Mouse (Mus musculus): ENCODE results near the gene Wdr81. TPM values are rescaled to one million over a fixed set of nuclear protein-coding genes. Genes with fewer than 3 reads are reported as not detected.

Wdr81 gene
- polyA plus RNA-seq, 1 experiment, result 52.1 TPM

DNA sequence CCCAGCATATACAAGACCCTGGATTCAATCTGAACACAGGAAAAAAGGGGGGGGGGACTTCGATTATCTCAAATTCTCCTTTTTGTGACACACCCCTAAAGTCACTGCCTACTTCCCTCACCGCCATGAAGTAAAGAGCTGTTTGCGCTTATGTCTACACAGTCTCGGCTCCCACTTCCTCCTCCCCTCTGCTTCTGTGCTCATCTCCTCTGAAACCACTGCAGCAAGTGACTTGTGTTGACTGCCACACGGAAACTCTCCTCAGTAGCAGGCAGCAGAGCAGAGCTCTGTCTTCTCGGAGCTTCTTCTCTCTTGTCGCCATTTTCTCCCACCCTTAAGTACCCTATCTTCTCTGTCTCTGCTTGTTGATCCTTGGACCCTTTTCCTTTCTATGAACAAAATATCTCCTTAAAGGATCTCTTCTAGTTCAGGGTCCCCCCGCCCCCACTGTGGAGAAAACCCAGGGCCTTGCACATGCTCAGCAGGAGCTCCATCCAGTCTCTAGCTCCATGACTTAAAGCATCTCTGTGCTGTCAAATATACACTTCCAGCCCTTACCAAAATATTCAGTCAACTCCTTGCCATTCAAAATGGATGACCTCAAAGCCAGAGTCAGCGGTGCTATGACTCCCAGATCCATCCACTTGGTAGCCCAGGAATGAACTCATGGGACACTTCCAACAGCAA lies 25.4 kb downstream of the Wdr81 start:
- no peak overlapping the region for H3K4me3 ChIP-seq (ENCODE audit: control insufficient read depth, insufficient read depth, low read length)
- WGBS, result 24% methylated on average over 9 of the region's 9 CpGs
- H3K27ac ChIP-seq (ENCODE audit: control insufficient read depth, insufficient read depth, low read length), result peak overlapping the region; percentile 89
- TF ChIP-seq POLR2A (IDR thresholded peaks at IDR 0.05; ENCODE audit: control insufficient read depth, extremely low read depth, insufficient read depth, low read length, poor library complexity) (peak; percentile 53; the same call in 1 of the 2 replicates), CTCF (IDR thresholded peaks at IDR 0.05; ENCODE audit: borderline replicate concordance, control insufficient read depth, extremely low read depth, insufficient read depth, low read length, poor library complexity) (no peak)
- no peaks in the 10 kb centered on the region for H3K36me3 ChIP-seq (ENCODE audit: control insufficient read depth, insufficient read depth, low read length)
- H3K4me1 ChIP-seq (replicated peaks; ENCODE audit: control insufficient read depth, insufficient read depth, low read length), result peaks cover 12% of the 10 kb centered on the region
- no peaks in the 10 kb centered on the region for H3K27me3 ChIP-seq (ENCODE audit: control insufficient read depth, insufficient read depth, low read length)
- DNase-seq, result peak; percentile 63

DNA sequence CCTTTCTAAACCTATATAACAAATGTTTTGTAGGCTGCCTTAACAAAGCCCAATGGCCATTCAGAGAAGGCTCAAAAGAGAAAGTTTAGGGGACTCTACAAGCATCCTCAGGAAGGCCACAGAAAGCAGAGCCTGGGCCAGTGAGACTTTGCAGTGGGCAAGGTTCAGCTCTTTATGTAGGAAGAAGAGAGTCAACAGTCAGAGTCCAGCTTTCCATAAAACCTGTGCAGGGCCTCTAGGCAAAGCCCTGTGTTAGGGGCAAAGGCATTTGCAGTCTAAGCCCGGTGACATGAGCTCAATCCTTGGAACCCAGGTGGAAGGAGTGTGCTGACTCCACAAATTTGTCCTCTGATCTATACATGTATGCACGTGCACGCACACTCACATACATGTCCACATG lies 30.1 kb downstream of the Wdr81 start:
- TF ChIP-seq CTCF (IDR thresholded peaks at IDR 0.05; ENCODE audit: borderline replicate concordance, control insufficient read depth, extremely low read depth, insufficient read depth, low read length, poor library complexity), result no peak
- TF ChIP-seq POLR2A (IDR thresholded peaks at IDR 0.05; ENCODE audit: control insufficient read depth, extremely low read depth, insufficient read depth, low read length, poor library complexity), result no peak
- Histone ChIP-seq H3K36me3 (ENCODE audit: control insufficient read depth, insufficient read depth, low read length) (no peaks in the 10 kb centered on the region), H3K4me1 (replicated peaks; ENCODE audit: control insufficient read depth, insufficient read depth, low read length) (peaks cover 8% of the 10 kb centered on the region), H3K27me3 (ENCODE audit: control insufficient read depth, insufficient read depth, low read length) (no peaks in the 10 kb centered on the region), H3K4me3 (ENCODE audit: control insufficient read depth, insufficient read depth, low read length) (no peak overlapping the region), H3K27ac (ENCODE audit: control insufficient read depth, insufficient read depth, low read length) (no peak overlapping the region)
- DNase-seq, result no peak
- 99% methylated on average over 3 of the region's 3 CpGs for WGBS

DNA sequence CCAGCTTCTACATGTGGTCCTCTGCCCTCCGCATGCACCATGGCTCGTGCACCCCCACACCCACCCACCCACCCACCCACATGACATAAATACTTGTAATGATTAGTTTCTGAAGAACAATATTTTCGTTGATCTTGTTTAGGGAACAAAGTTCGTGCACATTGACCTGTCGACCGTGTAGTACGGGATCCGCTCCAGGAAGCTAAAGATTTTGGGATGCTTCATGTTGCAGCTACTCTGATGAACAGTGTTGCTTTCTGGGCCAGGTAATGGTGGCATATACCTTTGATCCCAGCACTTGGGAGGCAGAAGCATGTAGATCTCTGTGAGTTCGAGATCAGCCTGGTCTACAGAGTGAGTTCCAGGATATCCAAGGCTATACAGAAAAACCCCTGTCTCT lies 30.5 kb downstream of the Wdr81 start:
- DNase-seq, result no peak
- H3K27ac ChIP-seq (ENCODE audit: control insufficient read depth, insufficient read depth, low read length), result no peak overlapping the region
- TF ChIP-seq CTCF (IDR thresholded peaks at IDR 0.05; ENCODE audit: borderline replicate concordance, control insufficient read depth, extremely low read depth, insufficient read depth, low read length, poor library complexity) (no peak), POLR2A (IDR thresholded peaks at IDR 0.05; ENCODE audit: control insufficient read depth, extremely low read depth, insufficient read depth, low read length, poor library complexity) (no peak)
- peaks cover 5% of the 10 kb centered on the region for H3K4me1 ChIP-seq (replicated peaks; ENCODE audit: control insufficient read depth, insufficient read depth, low read length)
- no peaks in the 10 kb centered on the region for H3K36me3 ChIP-seq (ENCODE audit: control insufficient read depth, insufficient read depth, low read length)
- 96% methylated on average over 9 of the region's 9 CpGs for WGBS
- H3K4me3 ChIP-seq (ENCODE audit: control insufficient read depth, insufficient read depth, low read length), result no peak overlapping the region
- no peaks in the 10 kb centered on the region for H3K27me3 ChIP-seq (ENCODE audit: control insufficient read depth, insufficient read depth, low read length)

DNA sequence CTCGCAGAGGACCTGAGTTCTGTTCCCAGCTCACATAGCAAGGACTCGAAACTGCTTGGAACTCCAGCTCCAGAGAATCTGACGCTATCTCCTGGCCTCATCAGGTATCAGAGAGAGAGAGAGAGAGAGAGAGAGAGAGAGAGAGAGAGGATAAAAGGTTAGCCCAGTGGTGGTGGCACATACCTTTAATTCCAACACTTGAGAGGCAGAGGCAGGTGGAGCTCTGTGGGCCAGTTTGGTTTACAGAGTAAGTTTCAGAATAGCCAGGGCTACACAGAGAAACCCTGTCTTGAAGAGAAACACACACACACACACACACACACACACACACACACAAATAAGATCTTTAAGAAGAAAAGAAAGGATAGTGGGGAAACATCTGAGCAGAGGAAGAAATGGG lies 31.4 kb downstream of the Wdr81 start:
- no peak for TF ChIP-seq CTCF (IDR thresholded peaks at IDR 0.05; ENCODE audit: borderline replicate concordance, control insufficient read depth, extremely low read depth, insufficient read depth, low read length, poor library complexity)
- no peak for TF ChIP-seq POLR2A (IDR thresholded peaks at IDR 0.05; ENCODE audit: control insufficient read depth, extremely low read depth, insufficient read depth, low read length, poor library complexity)
- Histone ChIP-seq H3K27me3 (ENCODE audit: control insufficient read depth, insufficient read depth, low read length) (no peaks in the 10 kb centered on the region), H3K4me3 (ENCODE audit: control insufficient read depth, insufficient read depth, low read length) (no peak overlapping the region), H3K36me3 (ENCODE audit: control insufficient read depth, insufficient read depth, low read length) (no peaks in the 10 kb centered on the region), H3K4me1 (replicated peaks; ENCODE audit: control insufficient read depth, insufficient read depth, low read length) (no peaks in the 10 kb centered on the region; the same call in 1 of the 2 replicates), H3K27ac (ENCODE audit: control insufficient read depth, insufficient read depth, low read length) (no peak overlapping the region)
- DNase-seq, result no peak
- 98% methylated on average over 3 of the region's 3 CpGs for WGBS

DNA sequence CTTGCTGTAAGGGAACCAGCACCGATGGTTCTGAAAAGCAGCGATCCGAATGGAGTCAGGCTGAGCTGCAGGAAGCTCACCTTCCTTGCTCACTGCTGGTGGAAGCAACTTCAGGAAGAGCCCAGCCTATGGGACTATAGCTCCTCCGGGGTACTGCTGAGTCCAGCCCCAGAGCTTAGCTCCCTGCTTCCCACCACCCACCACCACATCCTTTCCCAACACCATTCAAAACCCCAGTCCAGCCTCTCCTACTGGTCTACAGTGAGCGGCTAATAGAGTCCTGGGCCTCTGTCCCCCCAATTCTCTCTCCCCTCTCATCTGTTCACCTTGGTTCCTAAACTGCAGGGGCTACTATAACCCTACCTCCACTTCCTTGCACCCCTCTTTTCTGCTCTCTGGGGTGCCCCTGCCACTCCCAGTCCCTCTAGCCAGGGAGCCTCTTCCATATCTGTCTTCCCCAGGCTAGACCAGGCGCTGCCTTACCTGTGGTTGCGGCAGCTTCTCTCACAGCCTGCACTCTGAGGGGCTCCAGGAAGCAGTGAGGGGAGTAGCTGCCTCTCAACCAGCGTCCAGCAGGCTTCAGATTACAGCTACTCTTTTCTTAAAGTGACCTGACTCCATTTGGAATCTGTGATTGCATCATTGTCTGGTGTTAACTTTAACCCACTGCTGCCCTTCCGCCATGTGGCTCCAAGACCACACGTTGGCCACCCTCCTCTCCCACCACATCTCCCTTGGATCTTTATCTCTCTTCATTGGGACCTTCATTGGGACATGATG lies 32.3 kb downstream of the Wdr81 start, which contains the start of gene Serpinf1:
TSS of gene Serpinf1 (minus strand) at position 689 of the 780 bp plus-strand sequence.
- TF ChIP-seq CTCF (IDR thresholded peaks at IDR 0.05; ENCODE audit: borderline replicate concordance, control insufficient read depth, extremely low read depth, insufficient read depth, low read length, poor library complexity) (no peak), POLR2A (IDR thresholded peaks at IDR 0.05; ENCODE audit: control insufficient read depth, extremely low read depth, insufficient read depth, low read length, poor library complexity) (no peak)
- 72% methylated on average over 10 of the region's 10 CpGs for WGBS
- Histone ChIP-seq H3K27ac (ENCODE audit: control insufficient read depth, insufficient read depth, low read length) (no peak within 1 kb of the TSS), H3K4me1 (replicated peaks; ENCODE audit: control insufficient read depth, insufficient read depth, low read length) (no peaks in the 10 kb centered on the region; the same call in 1 of the 2 replicates), H3K27me3 (ENCODE audit: control insufficient read depth, insufficient read depth, low read length) (no peaks in the 10 kb centered on the region), H3K4me3 (ENCODE audit: control insufficient read depth, insufficient read depth, low read length) (no peak within 1 kb of the TSS), H3K36me3 (ENCODE audit: control insufficient read depth, insufficient read depth, low read length) (no peaks in the 10 kb centered on the region)
- DNase-seq, result no peak

DNA sequence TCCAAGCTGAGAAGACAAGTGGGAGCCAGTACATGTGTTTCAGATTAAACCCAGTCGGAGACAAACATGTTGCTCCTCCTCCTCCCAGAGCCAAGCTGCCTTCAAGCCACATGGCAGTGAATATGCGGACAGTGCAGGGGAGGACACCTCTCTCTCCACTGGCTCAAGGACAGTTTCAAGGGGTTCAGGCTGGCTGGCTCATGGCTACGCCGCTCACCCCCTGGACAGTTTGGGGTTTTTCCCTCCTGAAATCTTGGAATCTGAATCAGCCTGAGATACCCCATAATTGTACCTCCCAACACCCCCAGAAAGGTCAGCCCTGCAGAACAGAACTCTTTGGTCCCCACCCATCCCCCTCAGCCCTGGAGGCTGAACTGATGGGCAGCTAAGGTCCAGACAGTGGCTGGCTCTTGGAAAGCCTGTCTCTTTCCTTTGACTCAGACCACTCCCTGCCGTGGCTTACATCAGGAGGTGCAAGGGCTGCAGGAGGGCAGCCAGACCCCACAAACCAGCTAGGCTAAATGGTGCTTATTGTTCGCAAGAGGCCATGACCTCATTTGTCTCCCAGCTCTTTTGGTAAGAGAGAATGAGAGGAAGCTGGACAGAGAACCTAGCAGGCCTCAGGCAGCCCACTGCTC lies 33.0 kb downstream of the Wdr81 start:
- H3K27me3 ChIP-seq (ENCODE audit: control insufficient read depth, insufficient read depth, low read length), result no peaks in the 10 kb centered on the region
- WGBS, result 91% methylated on average over 6 of the region's 6 CpGs
- no peak for TF ChIP-seq POLR2A (IDR thresholded peaks at IDR 0.05; ENCODE audit: control insufficient read depth, extremely low read depth, insufficient read depth, low read length, poor library complexity)
- DNase-seq, result no peak
- no peak overlapping the region for H3K27ac ChIP-seq (ENCODE audit: control insufficient read depth, insufficient read depth, low read length)
- no peak overlapping the region for H3K4me3 ChIP-seq (ENCODE audit: control insufficient read depth, insufficient read depth, low read length)
- H3K4me1 ChIP-seq (replicated peaks; ENCODE audit: control insufficient read depth, insufficient read depth, low read length), result peaks cover 4% of the 10 kb centered on the region
- H3K36me3 ChIP-seq (ENCODE audit: control insufficient read depth, insufficient read depth, low read length), result no peaks in the 10 kb centered on the region

Measured in thymus, adult 2 months (tissue).